Mouse (Mus musculus) E14TG2a.4 (cell line): Measurements from ENCODE around the gene Ripk4.

Experiments used
- CTCF ChIP-seq: conservative IDR thresholded peaks from 2 replicates; pipeline ENCODE4 v1.5.1; 2014; ENCODE audit warnings: low read length
- NANOG ChIP-seq: IDR thresholded peaks from 2 replicates; pipeline ENCODE4 v1.6.1; 2014; ENCODE audit warnings: borderline replicate concordance, low read length, mixed read lengths

DNA sequence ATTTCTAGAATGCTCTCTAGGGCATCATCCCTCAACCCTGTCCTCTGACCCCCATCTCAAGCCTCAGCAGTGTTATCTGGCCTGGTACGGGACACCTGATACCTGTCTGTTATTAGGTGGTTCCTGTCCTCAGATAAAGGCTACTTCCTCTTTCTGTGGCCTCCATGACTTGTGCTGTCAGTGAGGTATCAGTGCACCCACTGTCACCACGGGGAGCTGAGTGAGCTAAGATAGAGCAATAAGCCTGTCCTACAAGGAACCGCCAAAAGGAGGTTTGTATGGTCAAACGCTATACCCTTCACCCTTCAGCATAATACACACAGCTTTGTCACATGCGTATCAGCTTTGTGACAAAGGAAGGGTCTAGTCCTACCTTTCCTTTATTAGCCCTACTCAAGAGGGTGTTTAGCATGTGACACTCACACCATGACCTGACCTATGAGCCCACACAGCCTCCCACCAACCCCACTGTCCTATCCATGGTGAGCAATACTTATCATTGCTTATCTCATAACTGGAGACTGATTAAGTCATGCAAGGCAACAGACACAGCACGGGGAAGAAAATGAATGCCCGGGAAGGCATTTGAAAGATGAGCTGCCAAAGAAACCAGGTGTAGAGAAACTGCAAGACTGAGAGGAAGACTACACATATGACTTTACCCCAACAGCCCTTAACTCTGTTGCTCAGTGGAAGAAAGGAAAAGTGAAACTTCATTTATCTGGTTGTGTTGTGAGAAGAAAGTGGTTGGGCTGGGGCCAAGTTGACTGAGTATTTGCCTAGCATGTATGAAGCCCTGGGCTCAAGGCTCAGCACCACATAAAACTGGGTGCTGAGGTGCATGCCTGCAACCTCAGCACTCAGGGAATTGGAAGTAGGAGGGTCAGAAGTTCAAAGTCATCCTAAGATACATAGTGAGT is 34.6 kb upstream of the Ripk4 start:
- TF ChIP-seq CTCF (no peak), NANOG (no peak)
